Mouse (Mus musculus) urinary bladder, postnatal 10 days (tissue): ENCODE data around the gene Kdm2a.

Experiments
- DNase-seq: peaks from one replicate; pipeline ENCODE4 v3.0.0; 2022; ENCODE audit warnings: low spot score

The Kdm2a gene

DNA sequence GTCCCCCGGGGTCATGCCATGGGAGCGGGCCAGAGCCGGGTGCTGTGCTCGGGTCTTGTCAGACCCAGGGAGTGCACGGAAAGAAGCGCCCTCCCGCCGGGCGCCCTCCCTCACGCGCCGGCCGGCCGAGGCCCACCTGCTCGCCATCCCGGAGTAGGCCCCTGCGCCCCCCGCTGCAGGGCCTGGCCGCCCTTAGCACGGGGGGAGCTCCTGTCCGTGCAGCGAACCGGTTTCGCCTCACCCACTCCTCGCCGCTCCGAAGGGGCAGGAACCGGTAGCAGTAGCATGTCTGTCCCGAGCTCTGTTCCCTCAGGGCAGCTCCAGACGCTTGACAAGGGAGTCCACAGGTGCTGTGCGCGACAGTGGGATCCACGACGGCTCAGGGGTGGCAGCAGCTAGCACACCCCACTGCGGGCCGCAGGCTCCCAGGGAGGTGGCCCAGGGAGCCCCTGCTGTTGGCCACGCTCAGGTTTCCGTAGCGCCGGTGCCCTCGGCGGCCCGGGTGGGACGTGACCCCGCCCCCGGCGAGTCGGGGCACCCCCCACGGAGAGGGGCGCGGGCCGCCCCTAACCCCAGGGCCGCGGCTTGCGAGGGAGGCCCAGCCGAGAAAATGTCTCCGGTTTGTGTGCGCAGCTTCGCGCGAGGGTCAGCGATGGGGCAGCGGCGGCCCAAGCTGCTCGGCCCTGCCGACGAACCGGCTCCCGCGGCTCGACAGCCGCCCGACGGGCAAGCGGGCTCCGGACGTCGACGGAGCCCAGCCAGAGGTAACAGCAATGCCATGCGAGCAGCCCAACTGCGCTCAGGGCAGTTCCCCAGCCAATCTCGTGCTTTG, at the start of gene Kdm2a:
TSS of gene Kdm2a (minus strand) at position 488 of the 832 bp plus-strand sequence.
- peak; percentile 15 for DNase-seq

DNA sequence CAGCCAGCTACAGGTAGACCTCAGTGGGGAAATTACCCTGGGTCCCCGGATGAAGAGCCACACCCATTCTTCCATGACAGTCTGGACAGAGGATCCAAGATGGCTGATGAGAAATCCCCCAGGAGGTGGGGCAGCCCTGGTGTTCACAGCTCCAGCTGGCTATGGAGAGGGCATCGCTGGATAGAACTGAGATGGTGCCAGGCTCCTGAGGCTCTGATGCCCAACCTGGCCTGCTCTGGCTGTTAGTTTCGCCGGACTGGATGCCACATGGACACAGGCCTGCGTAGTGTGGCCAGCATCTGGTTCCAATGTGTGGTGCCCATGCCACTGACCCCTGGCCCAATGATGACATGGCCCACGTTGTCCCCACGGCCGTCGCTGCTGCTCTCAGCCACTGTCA, 49.4 kb upstream of the Kdm2a start:
- no peak for DNase-seq

DNA sequence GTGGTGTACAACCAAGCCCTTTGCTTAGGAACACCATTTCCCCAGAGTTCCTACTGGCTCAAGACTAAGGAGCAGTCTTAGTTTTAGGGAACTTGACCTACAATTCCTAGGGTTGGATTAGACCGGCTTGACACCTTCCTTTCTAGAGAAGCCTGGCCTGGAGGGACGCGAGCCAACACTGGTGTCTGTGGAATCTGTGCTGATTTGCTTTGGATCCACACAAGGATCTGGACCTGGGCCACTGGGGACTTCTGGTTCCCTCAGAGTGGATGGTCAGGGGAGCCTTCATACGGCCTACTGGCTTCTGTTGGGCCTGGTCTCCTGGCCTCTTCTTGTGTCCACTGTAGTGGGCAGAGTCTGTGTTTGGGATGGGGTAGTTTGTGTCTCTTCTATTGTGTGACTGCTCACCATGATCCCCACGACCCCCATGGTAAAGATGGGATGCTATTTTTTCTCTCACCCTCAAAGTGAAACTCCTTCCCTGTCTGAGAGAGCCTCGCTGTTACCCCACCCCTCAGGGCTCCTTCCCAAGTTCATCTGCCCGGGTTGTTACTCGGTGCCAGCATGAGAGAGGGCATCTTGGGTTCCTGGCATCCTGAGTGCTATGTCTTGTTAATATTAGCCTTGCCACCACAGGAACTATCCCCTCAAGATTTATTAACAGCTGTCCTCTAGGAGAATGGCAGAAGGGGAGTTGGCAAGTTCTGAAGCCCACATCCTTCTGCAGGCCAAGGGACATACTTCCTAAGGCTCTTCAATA, 48.8 kb upstream of the Kdm2a start:
- DNase-seq: no peak

DNA sequence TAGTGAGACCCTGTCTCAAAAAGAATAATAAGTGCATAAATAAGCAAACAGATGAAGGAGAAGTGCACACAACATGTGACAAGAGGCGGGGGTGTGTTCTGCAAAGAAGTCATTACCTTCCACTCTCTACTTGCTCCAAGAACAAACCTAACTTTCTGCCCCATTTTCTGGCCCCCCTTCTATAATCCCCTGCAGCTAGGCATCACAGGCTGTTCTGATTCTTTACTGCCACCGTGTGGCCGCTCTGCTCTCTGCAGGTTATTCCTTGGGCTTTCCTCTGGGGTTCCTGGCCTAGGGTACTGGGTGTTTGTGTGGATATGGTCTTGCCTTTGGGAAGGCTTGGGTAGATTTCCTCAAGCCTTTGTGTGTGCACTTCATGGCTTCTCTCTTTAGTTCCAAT, 44.3 kb upstream of the Kdm2a start:
- peak; percentile 39 for DNase-seq

DNA sequence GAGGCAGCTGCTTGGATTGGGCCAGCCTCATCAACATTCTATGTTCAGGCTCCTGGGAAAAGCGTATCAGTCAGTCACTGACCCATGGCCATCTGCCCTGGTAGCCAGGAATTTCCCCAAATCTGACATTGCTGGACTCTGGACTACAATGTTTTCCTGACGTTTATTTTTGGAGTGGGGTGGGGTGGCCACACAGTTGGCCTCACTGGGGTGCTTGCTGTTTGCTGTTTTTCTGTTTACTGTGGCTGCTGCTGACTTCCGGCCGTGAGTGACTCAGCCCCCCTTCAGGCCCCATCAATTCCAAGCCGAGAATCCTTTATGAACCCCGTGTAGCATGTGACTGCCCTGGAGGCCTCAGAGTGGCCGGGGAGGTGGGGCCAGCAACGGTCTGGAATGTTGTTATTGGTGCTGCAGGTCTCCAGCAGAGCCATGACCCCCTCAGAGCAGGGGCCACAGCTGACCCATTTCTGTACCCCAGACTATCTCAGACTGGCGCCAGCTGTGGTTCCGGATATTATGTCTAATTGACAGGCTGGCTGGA, 43.6 kb upstream of the Kdm2a start:
- no peak for DNase-seq

DNA sequence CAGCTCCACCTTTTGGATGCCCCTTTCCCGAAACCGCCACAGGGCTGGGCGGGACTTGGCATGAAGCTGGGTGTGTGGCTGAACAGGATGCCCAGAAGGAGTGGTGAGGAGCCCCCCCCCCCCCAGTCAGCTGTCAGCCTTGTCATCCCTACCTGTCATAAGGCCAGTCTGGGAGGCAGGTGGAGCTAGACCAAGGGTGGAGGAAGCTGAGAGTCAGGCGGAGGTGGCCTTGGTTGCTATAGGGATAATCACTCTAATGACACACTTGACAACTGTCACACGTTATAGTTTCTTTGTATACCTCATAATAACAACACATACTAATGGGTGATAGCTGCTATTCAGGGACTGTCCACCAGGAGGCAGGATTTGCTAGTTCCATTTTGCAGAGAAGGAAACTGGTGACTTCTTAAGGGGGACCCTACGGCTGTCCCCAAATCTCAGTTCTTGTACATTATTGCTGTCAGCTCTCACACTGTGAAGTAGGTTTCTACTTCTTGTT, 43.1 kb upstream of the Kdm2a start:
- no peak for DNase-seq

DNA sequence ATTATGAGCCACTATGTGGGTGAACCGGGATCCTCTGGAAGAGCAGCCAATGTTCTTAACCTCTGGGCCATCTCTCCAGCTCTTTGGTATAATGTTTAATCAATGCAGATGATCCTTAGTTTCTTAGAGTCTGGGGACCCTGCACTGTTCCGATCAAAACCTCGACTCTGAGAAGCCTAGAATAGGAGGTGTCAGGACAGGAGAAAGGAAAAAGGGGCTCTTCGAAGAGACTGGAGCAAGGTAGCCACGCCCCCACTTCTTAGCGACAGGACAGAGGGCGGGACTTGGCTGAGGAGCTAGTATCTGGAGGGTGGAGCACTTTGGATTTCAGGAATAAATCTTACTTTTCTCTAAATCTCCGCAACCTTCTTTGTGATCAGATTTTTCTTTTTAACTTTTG, 42.1 kb upstream of the Kdm2a start:
- DNase-seq: no peak

DNA sequence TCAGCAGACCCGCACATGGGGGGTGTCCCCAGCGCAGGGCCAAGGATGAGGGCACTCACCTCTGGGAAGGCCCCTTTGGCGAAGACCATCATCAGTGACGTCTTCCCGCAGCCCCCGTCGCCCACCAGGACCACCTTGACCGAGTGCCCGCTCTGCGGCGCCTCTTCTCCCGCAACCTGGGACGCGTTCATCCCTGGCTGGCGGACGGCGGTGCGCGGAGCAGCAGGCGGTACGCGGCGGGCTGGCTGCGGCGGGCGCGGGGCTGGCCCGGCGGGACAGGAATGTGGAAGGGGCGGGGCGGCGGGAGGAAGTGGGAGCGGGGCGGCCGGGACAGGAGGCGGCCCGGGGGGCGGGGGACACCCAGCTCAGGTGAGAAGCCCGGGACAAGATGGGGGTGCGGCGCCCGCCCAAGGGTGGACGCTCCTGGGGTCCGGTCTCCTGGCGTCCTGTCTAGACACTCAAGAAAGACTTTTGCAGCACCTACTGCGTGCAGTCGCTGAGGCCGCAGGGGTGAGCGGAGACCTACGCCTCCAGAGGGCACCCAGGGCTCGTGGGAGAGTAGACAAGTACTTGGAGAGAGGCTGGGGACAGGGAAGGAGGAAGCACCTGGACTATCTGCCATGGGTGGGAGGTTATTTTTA, 41.2 kb upstream of the Kdm2a start, which contains the start of gene Rhod:
TSS of gene Rhod (minus strand) at position 272 of the 641 bp plus-strand sequence.
- no peak for DNase-seq

DNA sequence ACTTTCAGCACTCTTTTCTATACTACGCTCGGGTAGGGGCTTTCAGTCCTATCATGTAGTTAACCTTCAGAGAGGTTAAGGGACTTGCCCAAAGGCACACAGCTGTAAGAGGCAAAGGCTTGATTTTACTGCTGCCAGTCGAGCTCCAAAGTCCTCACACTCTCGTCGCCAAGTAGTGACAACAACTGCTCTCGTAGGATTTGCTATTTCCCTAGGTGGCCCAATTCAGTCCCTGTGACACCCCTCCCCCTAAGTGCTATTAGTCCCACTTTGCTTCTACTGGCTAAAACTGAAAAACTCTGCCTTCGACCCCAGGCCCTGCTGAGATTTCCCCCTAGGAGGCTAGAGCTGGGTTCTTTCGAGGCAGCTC, 40.7 kb upstream of the Kdm2a start:
- no peak for DNase-seq

DNA sequence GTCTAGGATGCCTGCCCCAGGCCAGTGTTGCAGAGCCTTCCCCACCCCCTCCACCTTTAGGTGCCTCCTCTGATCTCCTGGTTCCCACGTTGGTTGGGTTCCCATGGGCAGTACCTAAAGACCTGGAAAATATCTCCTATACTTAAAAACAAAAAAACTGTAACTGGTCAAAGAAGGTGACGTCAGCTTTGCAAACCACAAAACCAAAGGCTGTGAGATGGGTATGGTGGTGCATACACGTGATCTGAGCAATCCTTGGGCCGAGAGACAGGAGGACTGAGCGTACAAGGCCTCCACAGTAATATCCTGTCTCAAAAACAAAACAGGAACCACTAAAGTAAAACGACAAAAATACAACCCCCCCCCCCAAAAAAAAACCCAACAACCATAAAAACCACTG, 39.8 kb upstream of the Kdm2a start:
- DNase-seq: no peak

DNA sequence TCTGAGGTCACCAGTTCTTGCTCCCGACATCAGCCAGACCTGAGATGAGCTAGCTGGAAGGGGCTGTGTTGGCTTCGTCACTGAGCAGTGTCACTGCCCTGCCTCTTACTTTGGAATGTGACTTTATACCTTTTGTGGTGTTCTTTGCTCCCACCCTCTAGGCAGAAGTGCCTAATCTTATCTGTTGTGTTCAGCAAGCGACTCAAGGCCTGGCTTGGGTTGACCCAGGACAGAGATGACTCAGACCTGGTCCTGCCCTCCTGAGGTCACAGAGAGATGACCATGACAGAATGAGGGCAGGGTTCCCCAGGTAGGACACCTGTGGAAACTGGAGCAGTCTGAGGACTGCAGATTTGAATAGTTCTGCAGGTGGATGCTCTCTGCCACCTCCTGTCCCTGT, 38.2 kb upstream of the Kdm2a start:
- no peak for DNase-seq

DNA sequence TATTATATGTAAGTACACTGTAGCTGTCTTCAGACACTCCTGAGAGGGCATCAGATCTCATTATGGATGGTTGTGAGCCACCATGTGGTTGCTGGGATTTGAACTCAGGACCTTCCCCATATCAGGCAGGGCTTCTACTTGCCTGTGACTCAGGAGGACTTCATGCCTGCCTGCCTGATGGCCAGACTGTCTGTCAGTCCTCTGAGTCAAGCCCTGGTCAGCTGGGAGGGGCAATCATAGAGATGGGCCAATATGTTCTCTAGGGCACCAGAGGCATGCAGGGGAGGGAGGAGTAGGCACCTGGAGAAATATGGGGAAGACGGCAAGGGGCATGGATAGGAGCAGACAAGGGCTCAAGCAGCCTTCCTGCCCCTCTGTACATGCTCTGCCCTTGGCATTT, 36.9 kb upstream of the Kdm2a start:
- DNase-seq: no peak

DNA sequence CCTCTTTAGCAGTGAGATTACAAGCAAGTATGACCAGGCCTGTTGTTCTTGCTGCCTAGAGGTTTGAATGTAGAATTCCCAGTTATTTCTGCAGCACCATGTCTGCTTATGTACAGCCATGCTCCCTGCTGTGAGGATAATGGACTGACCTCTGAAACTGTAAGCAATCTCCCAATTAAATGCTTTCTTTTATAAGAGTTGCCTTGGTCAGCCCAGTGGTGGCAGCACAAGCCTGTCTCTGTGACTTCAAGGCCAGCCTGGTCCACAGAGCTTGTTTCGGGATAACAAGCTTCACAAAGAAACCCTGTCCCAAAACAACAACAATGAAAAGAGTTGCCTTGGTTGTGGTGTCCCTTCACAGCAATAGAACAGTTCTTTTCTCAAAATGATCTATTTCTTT, 35.7 kb upstream of the Kdm2a start:
- DNase-seq: no peak

DNA sequence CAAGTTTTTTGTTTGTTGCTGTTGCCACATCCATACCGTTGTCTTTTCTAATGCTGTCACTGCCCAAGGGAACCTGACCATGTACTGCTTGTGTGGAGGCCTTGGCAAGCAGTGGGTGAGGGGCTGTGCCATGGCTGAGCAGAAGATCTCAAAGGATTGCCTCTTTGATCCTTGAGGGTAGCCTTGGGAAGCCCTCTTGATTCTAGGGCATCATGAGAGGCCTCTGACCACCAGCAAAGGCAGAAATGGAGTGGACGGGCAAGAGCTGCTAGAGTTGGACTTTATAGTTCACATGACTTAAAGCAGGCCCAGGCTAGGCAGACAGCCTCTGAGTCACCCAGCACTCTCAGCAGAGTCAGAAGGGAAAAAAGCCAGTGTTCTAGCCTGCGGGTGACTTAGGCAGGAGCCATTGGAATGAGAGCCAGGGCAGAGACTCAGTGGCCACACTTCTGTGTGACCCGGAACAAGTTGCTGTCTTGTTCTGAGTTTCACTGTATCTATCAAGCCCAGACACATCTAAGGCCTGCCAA, 32.1 kb upstream of the Kdm2a start:
- no peak for DNase-seq

DNA sequence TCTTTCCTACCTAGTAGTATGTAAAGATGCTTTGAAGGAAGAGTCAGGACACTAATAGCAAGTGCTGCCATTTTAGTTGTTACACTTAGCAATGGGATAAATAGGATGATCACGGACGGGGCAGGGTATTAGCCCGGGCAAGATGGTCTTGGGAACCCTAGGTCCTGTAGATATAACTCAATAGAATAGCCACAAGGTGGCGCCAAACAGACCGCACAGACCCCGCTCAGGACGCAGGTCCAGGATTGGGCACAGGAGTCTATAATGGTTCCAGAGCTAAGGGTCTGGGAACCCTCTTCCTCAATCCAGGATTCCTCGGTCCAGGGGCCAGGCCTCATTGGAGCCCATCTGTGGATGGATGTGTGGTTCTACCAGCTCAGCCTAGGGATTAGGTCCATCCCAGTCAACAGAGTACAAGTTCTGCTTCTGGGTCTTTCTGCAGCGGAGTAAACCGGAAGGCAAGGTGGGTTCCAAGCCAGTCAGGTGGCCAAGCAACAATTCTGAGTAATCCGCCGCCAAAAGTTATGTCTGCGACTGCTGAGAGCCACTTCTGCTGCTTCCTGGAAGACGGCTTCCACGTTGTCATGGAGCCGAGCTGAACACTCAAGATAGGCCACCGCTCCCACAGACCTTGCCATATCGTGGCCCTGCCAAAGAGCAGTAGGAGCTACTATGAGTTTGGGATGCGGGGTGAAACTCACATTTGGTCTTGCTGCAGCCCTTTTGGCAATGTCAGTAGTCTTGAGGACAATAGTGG, 27.7 kb upstream of the Kdm2a start:
- DNase-seq: no peak

DNA sequence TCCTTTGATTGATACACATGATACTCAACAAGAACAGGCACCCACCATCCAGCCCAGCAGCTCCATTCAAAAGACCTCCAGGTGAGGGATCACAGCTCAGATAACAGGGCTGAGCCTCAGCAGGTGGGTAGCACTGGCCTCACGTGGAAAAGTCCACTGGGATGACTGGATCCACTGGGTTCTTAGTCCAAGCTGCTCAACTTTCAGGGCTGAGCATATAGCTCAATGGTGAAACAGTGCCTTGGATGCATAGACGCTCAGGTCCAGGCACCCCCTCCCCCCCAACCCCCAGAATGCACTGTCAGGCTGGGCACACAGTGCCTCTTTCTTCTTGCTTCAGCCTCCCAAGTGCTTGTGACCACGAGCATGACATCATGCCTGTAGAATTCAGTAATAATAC, 24.9 kb upstream of the Kdm2a start:
- DNase-seq: no peak

DNA sequence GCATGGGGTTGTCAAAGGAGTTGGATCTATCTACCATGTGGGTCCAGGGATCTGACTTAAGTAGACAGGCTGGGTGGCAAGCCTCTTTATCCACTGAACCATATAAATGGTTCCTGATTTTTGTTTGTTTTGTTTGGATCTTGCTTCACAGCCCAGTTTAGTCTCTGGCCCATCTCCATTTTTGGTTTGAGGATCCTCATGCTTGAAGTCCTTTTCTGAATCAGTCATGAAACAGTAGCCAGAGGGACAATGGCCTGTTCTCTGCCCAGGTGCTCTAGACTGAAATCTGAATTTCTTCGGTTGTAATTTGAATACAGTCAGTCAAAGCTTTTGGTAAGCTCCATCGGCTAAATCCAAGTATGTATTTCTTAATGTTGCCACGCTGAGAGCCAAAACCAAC, 24.5 kb upstream of the Kdm2a start:
- DNase-seq: no peak

DNA sequence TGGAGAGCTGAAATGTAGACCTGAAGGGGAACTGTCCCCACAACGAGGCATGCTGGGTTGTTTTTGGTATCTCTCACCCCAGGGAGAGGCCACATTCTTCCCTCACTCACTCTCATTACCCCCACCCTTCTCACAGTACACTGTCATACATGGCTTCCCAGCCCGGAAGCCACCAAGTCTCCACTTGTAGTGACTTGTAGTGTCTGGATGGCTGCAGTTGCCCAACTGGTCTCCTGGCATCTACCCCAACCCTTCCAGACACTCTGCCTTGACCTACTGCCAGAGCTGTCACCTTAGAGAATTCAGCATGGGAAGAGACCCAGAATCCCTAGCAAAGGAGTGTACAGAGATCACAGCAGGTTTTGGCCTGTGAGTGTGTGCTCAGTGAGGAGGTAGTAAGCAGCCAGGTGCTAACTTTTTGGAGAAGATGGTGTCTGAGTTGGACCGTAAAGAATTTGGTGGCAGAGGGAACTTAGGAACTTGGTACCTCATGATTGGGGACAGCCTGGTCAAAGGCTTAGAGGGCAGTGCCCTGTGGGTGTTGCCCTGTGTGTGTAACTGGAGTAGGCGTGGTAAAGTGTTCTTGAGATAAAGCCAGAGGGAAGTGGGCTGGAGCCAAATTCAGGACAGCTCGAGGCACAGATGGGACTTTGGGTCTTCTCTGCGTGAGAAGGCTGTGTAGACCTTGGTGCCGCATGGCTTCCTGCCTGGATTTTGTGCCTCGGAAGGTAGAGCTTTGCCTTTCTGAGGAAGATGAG, 22.2 kb upstream of the Kdm2a start:
- no peak for DNase-seq

DNA sequence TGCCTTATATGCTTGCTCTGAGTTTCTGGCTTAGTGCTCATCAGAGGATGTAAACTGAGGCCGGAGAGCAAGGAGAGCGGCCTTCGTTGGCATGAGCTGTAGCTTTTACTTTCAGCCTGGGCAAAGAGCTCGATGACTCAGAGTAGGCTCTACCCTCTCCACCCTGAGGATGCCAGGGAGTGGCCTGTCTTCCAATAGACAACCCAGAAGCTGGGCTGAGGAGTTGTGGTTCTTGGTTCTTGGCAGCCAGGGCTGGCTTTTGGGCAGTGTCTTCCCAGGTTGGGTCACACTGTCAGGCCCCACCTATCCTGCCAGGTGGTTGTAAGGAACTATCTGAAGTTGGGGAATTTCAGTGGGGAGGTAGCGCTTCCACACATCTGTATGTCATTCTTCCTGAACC, 21.6 kb upstream of the Kdm2a start:
- DNase-seq: no peak

DNA sequence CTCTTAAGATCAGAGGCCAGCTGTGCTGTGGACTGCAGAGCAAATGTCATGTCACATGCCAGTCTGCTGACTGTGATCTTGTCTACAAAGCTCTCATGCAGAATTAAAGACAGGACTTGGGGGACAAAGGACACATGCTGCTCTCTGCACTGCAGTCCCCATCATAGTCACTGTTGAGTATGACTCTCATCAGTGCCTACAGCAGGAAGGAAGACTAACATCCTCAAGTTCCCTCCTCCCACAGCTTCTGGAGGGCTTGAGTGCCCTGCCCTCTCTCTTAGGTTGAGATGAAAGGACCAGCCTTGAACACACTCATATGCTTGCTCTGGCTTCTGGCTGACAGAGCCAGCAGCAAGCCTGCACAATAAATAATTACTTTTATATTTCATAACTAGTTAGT, 19.6 kb upstream of the Kdm2a start:
- no peak for DNase-seq

DNA sequence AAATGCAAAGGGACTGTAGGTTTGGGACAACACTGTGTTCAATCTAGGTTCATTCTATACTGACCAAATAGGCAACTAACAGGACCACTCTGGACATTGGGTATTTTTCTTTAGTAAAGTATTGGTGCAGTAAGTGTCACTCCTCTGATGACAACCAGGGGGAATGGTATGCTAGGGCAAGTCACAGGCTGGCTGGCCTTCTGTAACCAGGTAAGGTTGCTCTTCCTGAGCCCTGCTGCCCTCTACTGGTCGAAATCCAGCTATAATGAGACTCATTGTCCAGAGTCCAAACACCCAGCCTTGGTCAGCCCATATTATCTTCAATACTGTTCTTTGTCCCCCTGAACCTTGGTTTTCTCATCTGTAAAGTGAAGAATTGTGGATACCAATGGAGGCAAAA, 19.1 kb upstream of the Kdm2a start:
- DNase-seq: no peak
